Mouse (Mus musculus): ENCODE data around the gene Gm10065. TPM values are rescaled to one million over a fixed set of nuclear protein-coding genes. Genes with fewer than 3 reads are reported as not detected.

Gene Gm10065
- not detected for polyA plus RNA-seq (2015; fragmentation: Illumina TruSeq; extraction: RNeasy Lipid Tissue Mini Kit (QIAGEN cat#74804); ENCODE audit: low read depth, low replicate concordance)

GRCm38 (mm10) chr13:21478759-21479670, at the start of gene Gm10065, which contains the start of gene Zkscan4:
Gm10065 (minus strand) TSS chr13:21479441.
Zkscan4 (plus strand) TSS chr13:21478907.

DNA sequence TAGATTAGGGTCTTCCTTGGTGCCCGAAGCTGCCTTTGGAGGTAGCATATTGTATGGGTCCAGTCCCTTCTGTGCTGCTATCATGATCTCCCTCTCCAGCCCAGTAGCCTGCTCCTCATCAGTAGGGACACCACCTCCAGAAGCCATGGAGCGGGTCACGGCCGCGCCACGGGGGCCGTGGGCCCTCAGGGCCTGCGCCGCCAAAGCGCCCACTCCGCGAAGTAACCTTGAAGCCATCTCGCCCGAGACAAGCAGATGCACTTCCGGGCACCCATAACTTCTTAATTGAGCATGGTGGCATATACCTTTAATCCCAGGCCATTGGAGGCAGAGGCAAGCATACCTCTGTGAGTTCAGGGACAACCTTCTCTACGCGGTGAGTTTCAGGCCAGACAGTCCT, 21.9 kb upstream of the Gm10065 start, which contains the start of gene Gm11273:
Gene Gm11273 (minus strand): TSS at position 237 of the 400 bp plus-strand sequence.

GRCm38 (mm10) chr13:21495080-21495479, 15.8 kb upstream of the Gm10065 start, which contains the start of gene AK157302:
AK157302 (plus strand) TSS chr13:21495223.

DNA sequence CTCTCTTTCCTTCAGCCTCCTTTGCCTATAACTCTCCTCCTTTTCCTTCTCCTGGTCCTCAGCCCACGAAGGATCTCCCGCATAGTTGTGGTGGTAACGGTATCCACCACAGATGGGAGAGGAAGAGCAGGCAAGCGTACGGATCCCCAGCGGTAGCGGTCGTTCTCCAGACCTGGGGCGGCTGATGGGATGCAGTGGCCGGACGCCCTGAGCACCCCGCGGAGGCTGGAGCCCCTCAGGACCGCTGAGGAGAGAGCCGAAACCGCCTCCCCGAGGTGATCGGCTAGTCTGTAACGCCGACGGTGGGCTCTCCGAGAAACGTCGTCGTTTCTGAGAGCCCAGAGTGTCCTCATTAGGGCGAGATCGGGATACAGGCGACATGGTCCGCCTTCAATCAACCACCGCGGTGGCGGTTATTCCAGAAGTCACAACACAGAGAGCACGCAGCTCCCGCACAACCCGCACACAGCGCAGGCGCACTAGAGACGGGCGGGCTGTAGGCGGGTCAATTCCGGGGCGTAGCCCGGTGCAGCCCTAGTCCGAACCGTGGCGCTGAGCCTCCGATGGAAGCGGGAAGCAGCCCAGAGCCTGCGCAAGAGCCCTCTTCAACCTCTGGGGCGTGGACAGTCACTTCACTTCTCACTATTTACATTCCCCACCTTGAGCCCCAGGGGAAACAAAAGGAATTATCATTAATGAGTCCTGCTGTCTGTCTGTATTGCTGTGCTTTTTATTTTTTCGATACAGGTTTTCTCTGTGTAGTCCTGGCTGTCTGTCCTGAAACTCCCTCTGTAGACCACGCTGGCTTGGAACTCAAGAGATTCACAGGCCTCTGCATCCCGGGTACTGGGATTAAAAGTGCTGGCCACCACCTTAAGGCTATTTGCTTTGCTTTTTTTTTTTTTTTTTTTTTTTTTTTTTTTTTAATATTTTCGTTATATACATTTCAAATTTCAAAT, 10.9 kb downstream of the Gm10065 start, which contains the start of gene Nkapl:
Gene Nkapl (minus strand): TSS at position 449 of the 959 bp plus-strand sequence.

DNA sequence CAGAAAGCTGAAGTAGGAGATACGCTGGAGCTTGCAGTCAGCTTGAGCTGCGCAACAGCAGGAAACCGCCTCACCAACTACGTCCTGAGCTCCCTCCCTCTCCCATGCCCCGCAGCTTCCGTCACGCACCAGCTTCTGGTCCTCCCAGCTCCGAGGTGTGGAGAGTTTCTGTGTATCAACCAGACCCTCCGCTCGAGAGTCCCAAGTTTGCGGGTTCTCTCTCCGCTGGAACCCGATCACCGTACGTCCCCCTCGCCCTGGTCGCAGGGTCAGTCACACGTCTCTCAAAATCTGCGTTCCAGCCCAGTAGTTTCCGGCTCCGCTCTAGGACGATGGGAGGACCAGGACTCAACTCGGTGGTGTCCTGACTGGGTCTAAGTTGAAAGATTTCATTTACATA, 25.8 kb downstream of the Gm10065 start, which contains the start of gene Zscan26:
Gene Zscan26 (minus strand): TSS at position 282 of the 400 bp plus-strand sequence.

DNA sequence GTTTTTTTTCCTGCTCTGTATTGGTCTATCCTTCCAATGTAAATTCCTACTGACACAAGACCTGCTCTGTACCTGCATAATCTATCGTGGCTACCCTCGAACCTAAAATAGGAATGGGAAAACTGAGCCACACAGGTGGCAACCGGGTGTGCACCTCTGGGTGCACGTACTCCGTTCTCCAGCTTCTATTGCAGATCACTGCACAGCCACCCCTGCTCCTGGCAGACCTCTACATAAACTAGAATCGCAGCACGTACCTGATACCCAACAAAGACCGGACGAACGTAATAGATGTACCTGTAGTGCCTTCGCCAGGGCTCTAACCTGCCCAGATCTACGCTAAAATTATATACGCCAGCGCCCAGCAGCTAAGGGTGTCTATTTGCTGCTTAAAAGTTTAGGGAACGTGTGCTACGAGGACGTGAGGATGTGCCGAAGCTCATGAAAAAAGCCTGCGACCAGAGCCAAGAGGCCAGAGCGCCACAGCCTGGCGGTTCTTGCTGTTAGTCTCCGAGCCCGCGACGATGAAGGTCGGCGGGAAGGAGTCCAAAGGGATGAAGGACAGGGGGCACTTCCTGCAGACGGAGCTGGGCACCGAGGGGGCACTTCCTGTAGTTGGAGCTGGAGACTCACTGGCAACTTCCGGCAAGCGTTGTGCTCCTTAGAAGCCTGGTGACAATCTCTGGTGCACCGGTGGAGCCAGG, 38.6 kb downstream of the Gm10065 start, which contains the start of gene Pgbd1:
Gene Pgbd1 (minus strand): TSS at position 556 of the 704 bp plus-strand sequence.

Other genes starting within 250 kb of the Gm10065 start
- not detected for gene Gpx5, start 186.7 kb downstream of the Gm10065 start, polyA plus RNA-seq (2015; fragmentation: Illumina TruSeq; extraction: RNeasy Lipid Tissue Mini Kit (QIAGEN cat#74804); ENCODE audit: low read depth, low replicate concordance)
- gene Gpx6, start 167.3 kb downstream of the Gm10065 start, polyA plus RNA-seq (2015; fragmentation: Illumina TruSeq; extraction: RNeasy Lipid Tissue Mini Kit (QIAGEN cat#74804); ENCODE audit: low read depth, low replicate concordance): 1.0 TPM
- gene Olfr1367, start 132.5 kb downstream of the Gm10065 start, polyA plus RNA-seq (2015; fragmentation: Illumina TruSeq; extraction: RNeasy Lipid Tissue Mini Kit (QIAGEN cat#74804); ENCODE audit: low read depth, low replicate concordance): not detected
- gene Zscan12, start 116.6 kb downstream of the Gm10065 start, polyA plus RNA-seq (2015; fragmentation: Illumina TruSeq; extraction: RNeasy Lipid Tissue Mini Kit (QIAGEN cat#74804); ENCODE audit: low read depth, low replicate concordance): 6.4 TPM
- 31.8 TPM for gene Zkscan3, start 76.7 kb downstream of the Gm10065 start, polyA plus RNA-seq (2015; fragmentation: Illumina TruSeq; extraction: RNeasy Lipid Tissue Mini Kit (QIAGEN cat#74804); ENCODE audit: low read depth, low replicate concordance)
- gene Pgbd1, start 38.4 kb downstream of the Gm10065 start, polyA plus RNA-seq (2015; fragmentation: Illumina TruSeq; extraction: RNeasy Lipid Tissue Mini Kit (QIAGEN cat#74804); ENCODE audit: low read depth, low replicate concordance): 2.6 TPM
- gene Zscan26, start 25.7 kb downstream of the Gm10065 start, polyA plus RNA-seq (2015; fragmentation: Illumina TruSeq; extraction: RNeasy Lipid Tissue Mini Kit (QIAGEN cat#74804); ENCODE audit: low read depth, low replicate concordance): 68.2 TPM
- 0.62 TPM for gene Nkapl, start 10.9 kb downstream of the Gm10065 start, polyA plus RNA-seq (2015; fragmentation: Illumina TruSeq; extraction: RNeasy Lipid Tissue Mini Kit (QIAGEN cat#74804); ENCODE audit: low read depth, low replicate concordance)
- gene Zkscan4, start 534 bp downstream of the Gm10065 start, polyA plus RNA-seq (2015; fragmentation: Illumina TruSeq; extraction: RNeasy Lipid Tissue Mini Kit (QIAGEN cat#74804); ENCODE audit: low read depth, low replicate concordance): 4.5 TPM
- 2.2 TPM for gene AK157302, start 15.8 kb upstream of the Gm10065 start, polyA plus RNA-seq (2015; fragmentation: Illumina TruSeq; extraction: RNeasy Lipid Tissue Mini Kit (QIAGEN cat#74804); ENCODE audit: low read depth, low replicate concordance)
- 15.6 TPM for gene Gm11273, start 22.0 kb upstream of the Gm10065 start, polyA plus RNA-seq (2015; fragmentation: Illumina TruSeq; extraction: RNeasy Lipid Tissue Mini Kit (QIAGEN cat#74804); ENCODE audit: low read depth, low replicate concordance)
- 8.6 TPM for gene Zkscan8, start 51.7 kb upstream of the Gm10065 start, polyA plus RNA-seq (2015; fragmentation: Illumina TruSeq; extraction: RNeasy Lipid Tissue Mini Kit (QIAGEN cat#74804); ENCODE audit: low read depth, low replicate concordance)
- gene Olfr1366, start 63.4 kb upstream of the Gm10065 start, polyA plus RNA-seq (2015; fragmentation: Illumina TruSeq; extraction: RNeasy Lipid Tissue Mini Kit (QIAGEN cat#74804); ENCODE audit: low read depth, low replicate concordance): not detected
- not detected for gene Olfr1535, start 80.5 kb upstream of the Gm10065 start, polyA plus RNA-seq (2015; fragmentation: Illumina TruSeq; extraction: RNeasy Lipid Tissue Mini Kit (QIAGEN cat#74804); ENCODE audit: low read depth, low replicate concordance)
- not detected for gene Olfr1364, start 102.3 kb upstream of the Gm10065 start, polyA plus RNA-seq (2015; fragmentation: Illumina TruSeq; extraction: RNeasy Lipid Tissue Mini Kit (QIAGEN cat#74804); ENCODE audit: low read depth, low replicate concordance)
- gene Olfr1362, start 134.6 kb upstream of the Gm10065 start, polyA plus RNA-seq (2015; fragmentation: Illumina TruSeq; extraction: RNeasy Lipid Tissue Mini Kit (QIAGEN cat#74804); ENCODE audit: low read depth, low replicate concordance): not detected
- gene Olfr11, start 163.1 kb upstream of the Gm10065 start, polyA plus RNA-seq (2015; fragmentation: Illumina TruSeq; extraction: RNeasy Lipid Tissue Mini Kit (QIAGEN cat#74804); ENCODE audit: low read depth, low replicate concordance): not detected
- gene Olfr1361, start 183.9 kb upstream of the Gm10065 start, polyA plus RNA-seq (2015; fragmentation: Illumina TruSeq; extraction: RNeasy Lipid Tissue Mini Kit (QIAGEN cat#74804); ENCODE audit: low read depth, low replicate concordance): not detected
- gene Olfr1360, start 198.0 kb upstream of the Gm10065 start, polyA plus RNA-seq (2015; fragmentation: Illumina TruSeq; extraction: RNeasy Lipid Tissue Mini Kit (QIAGEN cat#74804); ENCODE audit: low read depth, low replicate concordance): not detected
- gene Olfr1359, start 218.7 kb upstream of the Gm10065 start, polyA plus RNA-seq (2015; fragmentation: Illumina TruSeq; extraction: RNeasy Lipid Tissue Mini Kit (QIAGEN cat#74804); ENCODE audit: low read depth, low replicate concordance): not detected
- gene Hist1h2bl, start 236.7 kb upstream of the Gm10065 start, polyA plus RNA-seq (2015; fragmentation: Illumina TruSeq; extraction: RNeasy Lipid Tissue Mini Kit (QIAGEN cat#74804); ENCODE audit: low read depth, low replicate concordance): not detected
- not detected for gene Hist1h2ai, start 237.0 kb upstream of the Gm10065 start, polyA plus RNA-seq (2015; fragmentation: Illumina TruSeq; extraction: RNeasy Lipid Tissue Mini Kit (QIAGEN cat#74804); ENCODE audit: low read depth, low replicate concordance)
- not detected for gene Hist1h3h, start 238.2 kb upstream of the Gm10065 start, polyA plus RNA-seq (2015; fragmentation: Illumina TruSeq; extraction: RNeasy Lipid Tissue Mini Kit (QIAGEN cat#74804); ENCODE audit: low read depth, low replicate concordance)
- not detected for gene Hist1h2bm, start 242.6 kb upstream of the Gm10065 start, polyA plus RNA-seq (2015; fragmentation: Illumina TruSeq; extraction: RNeasy Lipid Tissue Mini Kit (QIAGEN cat#74804); ENCODE audit: low read depth, low replicate concordance)

Data from brain, adult 10 weeks (tissue).